Mouse (Mus musculus) thymus, adult 2 months (tissue): ENCODE results near the gene Aco1.

Experiments
- CTCF ChIP-seq: fragments of 200-500 bp; IDR thresholded peaks from 2 replicates; pipeline ENCODE4 v1.5.1; 2012; ENCODE audit warnings: mild to moderate bottlenecking, control low read depth, low read length, moderate library complexity, borderline replicate concordance; ENCODE audit not compliant: control insufficient read depth, poor library complexity, insufficient read depth; ENCODE audit errors: extremely low read depth
- POLR2A ChIP-seq: fragments of 200-500 bp; IDR thresholded peaks from 2 replicates; pipeline ENCODE4 v1.6.1; 2012; ENCODE audit warnings: mild to moderate bottlenecking, low read length, control low read depth, moderate library complexity; ENCODE audit not compliant: control insufficient read depth, poor library complexity, insufficient read depth; ENCODE audit errors: extremely low read depth

GRCm38 (mm10) chr4:40171477-40171876, 28.6 kb downstream of the Aco1 start:
- no peak for TF ChIP-seq POLR2A
- no peak for TF ChIP-seq CTCF
